Mouse (Mus musculus) c-Kit-positive CD71-negative TER-119-negative erythroid progenitor cells, embryonic 14.5 days (primary cell): ENCODE results near the gene Gm29106.
"Not testable (repeated sequence)": the region's sequence is repeated elsewhere in the genome, so short reads cannot be mapped to it uniquely, and the experiment has no call there.

Experiments
- DNase-seq: peaks from one replicate; pipeline ENCODE4 v3.0.0-alpha.2; 2013; ENCODE audit warnings: low read depth

Gm29106 gene

DNA sequence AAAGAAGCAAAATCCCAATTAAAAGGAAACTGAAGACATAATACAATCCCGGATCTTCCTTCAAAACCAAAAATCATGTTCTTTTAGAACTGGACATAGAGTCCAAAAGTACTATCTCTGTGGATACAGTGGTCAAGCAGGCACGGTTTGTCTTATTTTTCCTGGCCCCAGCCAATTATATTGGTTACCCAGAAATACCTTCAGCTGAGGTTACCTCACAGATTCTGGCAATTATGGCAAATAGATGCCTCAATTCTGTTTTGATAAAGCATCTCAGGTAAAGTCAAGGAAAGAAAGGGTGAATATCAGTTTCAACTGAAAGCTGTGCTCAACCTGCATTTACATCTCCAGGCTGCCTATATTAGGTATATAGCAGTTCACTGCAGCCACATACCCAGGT lies at the start of gene Gm29106:
Gene Gm29106 (plus strand): TSS at position 301 of the 400 bp plus-strand sequence.
- DNase-seq = not testable (repeated sequence)

DNA sequence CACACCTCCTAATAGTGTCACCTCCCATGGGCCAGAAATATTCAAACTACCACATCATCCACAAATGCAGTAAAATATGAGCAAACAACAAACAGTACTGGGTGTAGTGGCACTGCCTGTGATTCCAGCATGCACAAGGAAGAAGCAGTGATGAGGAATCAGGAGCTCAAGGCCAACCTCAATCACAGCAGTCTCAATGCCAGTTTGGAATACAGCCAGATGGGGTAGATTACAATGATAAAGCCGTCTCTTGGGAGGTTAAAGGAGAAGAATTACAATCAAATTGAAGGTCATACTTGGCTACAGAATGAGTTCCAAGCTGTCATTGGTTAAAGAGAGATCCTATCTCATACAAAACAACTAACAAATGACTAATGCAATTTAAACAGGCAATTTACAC lies 52.2 kb downstream of the Gm29106 start:
- no peak for DNase-seq

DNA sequence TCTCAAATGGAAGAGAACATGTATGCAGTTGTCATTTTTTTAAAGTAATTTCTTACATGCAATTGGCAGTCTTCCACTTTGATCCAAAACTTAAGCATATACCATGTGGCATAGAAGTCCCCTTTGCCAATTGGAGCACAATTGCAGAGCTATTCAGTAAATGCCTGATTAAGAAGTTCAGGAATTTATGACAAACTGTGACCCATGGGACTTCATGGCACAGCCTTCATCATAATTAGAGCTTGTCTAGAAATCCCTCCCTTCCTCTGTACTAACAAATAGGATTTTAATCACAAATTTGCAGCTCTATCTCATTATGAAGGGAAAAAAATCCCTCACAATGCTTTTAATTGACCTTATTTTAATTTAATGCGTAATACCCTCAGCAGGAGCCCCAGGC lies 59.7 kb downstream of the Gm29106 start:
- DNase-seq = no peak
